Comparison of ENCODE assay signal across 8 mouse cellular contexts in genomic region chr4:106859476-106859875, GRCm38 (mm10). TPM values are rescaled to one million over a fixed set of nuclear protein-coding genes. Genes with fewer than 3 reads are reported as not detected.
A peak's percentile ranks its signal among the peaks of the same experiment; 100 is the strongest.
DNase-seq lines count a peak whose midpoint lies in the region; ATAC-seq lines count a peak whose summit lies in the region.
"Had no signal": no experiment of that assay in that cellular context is flagged by ENCODE, and none has a peak within 500 bp of the region (broad histone marks: within the 10 kb centered on the region; RNA-seq: fewer than 3 reads in every experiment).

No protein-coding gene starts in this region.

- peak; percentile 45 for DNase-seq in neural tube, embryonic 10.5 days (ENCODE audit: extremely low spot score, low spot score)
- DNase-seq in retina, embryonic 14.5 days (ENCODE audit: low spot score): no peak
- DNase-seq in right cerebral cortex, postnatal 14 days: no peak
- DNase-seq: left cerebral cortex, postnatal 4 days had no signal

- no peak for ATAC-seq in neural tube, embryonic 15.5 days (ENCODE audit: low FRiP score)
- no peak for ATAC-seq in embryonic facial prominence, embryonic 13.5 days (ENCODE audit: insufficient number of reproducible peaks, insufficient read depth, low FRiP score, low TSS enrichment, low read depth)
- ATAC-seq in limb, embryonic 12.5 days (ENCODE audit: insufficient number of reproducible peaks, insufficient read depth, low FRiP score, low TSS enrichment, low read depth): no peak
- ATAC-seq in forebrain, embryonic 16.5 days: no peak

- H3K9ac ChIP-seq in neural tube, embryonic 15.5 days (replicated peaks): no peak overlapping the region
- no peak overlapping the region for H3K9ac ChIP-seq in embryonic facial prominence, embryonic 13.5 days
- H3K9ac ChIP-seq in limb, embryonic 12.5 days (replicated peaks): no peak overlapping the region
- H3K9ac ChIP-seq in forebrain, embryonic 16.5 days (replicated peaks; ENCODE audit: low read depth, low read length): no peak overlapping the region

- no peak overlapping the region for H3K4me2 ChIP-seq in neural tube, embryonic 15.5 days
- H3K4me2 ChIP-seq in embryonic facial prominence, embryonic 13.5 days: no peak overlapping the region
- H3K4me2 ChIP-seq in limb, embryonic 12.5 days: no peak overlapping the region
- no peak overlapping the region for H3K4me2 ChIP-seq in forebrain, embryonic 16.5 days (ENCODE audit: low read length)

- H3K36me3 ChIP-seq in neural tube, embryonic 15.5 days: no peaks in the 10 kb centered on the region
- H3K36me3 ChIP-seq in embryonic facial prominence, embryonic 13.5 days: no peaks in the 10 kb centered on the region
- H3K36me3 ChIP-seq in limb, embryonic 12.5 days: no peaks in the 10 kb centered on the region
- H3K36me3 ChIP-seq in forebrain, embryonic 16.5 days (ENCODE audit: control insufficient read depth, insufficient read depth): no peaks in the 10 kb centered on the region

- H3K4me1 ChIP-seq in neural tube, embryonic 15.5 days: peaks cover 22% of the 10 kb centered on the region
- H3K4me1 ChIP-seq in embryonic facial prominence, embryonic 13.5 days: peaks cover 69% of the 10 kb centered on the region
- peaks cover 77% of the 10 kb centered on the region for H3K4me1 ChIP-seq in limb, embryonic 12.5 days (replicated peaks)
- H3K4me1 ChIP-seq in forebrain, embryonic 16.5 days (replicated peaks; ENCODE audit: control insufficient read depth, insufficient read depth, low read length): peaks cover 16% of the 10 kb centered on the region

- no peak overlapping the region for H3K27ac ChIP-seq in neural tube, embryonic 15.5 days (replicated peaks)
- peak overlapping the region; percentile 71 for H3K27ac ChIP-seq in embryonic facial prominence, embryonic 13.5 days
- H3K27ac ChIP-seq in limb, embryonic 12.5 days: peak overlapping the region; percentile 64
- H3K27ac ChIP-seq in forebrain, embryonic 16.5 days (ENCODE audit: low read length): no peak overlapping the region

- H3K9me3 ChIP-seq in neural tube, embryonic 15.5 days (replicated peaks): no peaks in the 10 kb centered on the region
- peaks cover 2% of the 10 kb centered on the region; the same call in 1 of the 2 replicates for H3K9me3 ChIP-seq in embryonic facial prominence, embryonic 13.5 days
- H3K9me3 ChIP-seq in limb, embryonic 12.5 days: 0 out of 2 replicates have a peak, but pooled peaks cover 4% of the 10 kb centered on the region
- H3K9me3 ChIP-seq in forebrain, embryonic 16.5 days (ENCODE audit: control insufficient read depth, low read length): no peaks in the 10 kb centered on the region

- no peaks in the 10 kb centered on the region for H3K27me3 ChIP-seq in neural tube, embryonic 15.5 days (replicated peaks)
- no peaks in the 10 kb centered on the region for H3K27me3 ChIP-seq in embryonic facial prominence, embryonic 13.5 days
- no peaks in the 10 kb centered on the region for H3K27me3 ChIP-seq in limb, embryonic 12.5 days
- no peaks in the 10 kb centered on the region; the same call in 1 of the 2 replicates for H3K27me3 ChIP-seq in forebrain, embryonic 16.5 days (replicated peaks; ENCODE audit: control insufficient read depth, insufficient read depth, low read length)

- no peak overlapping the region for H3K4me3 ChIP-seq in neural tube, embryonic 15.5 days (replicated peaks)
- H3K4me3 ChIP-seq in embryonic facial prominence, embryonic 13.5 days: no peak overlapping the region
- no peak overlapping the region for H3K4me3 ChIP-seq in limb, embryonic 12.5 days (replicated peaks)
- H3K4me3 ChIP-seq in forebrain, embryonic 16.5 days (replicated peaks; ENCODE audit: low read length): no peak overlapping the region

RNA-seq across cellular contexts. Expression of gene Ssbp3, which starts 51.0 kb away (rescaled TPM):
- 118 and 130 TPM in 2 replicates for polyA plus RNA-seq in neural tube, embryonic 15.5 days (2015; fragmentation: Nextera tagmentation; extraction: Ambion mirVana)
- 172 and 190 TPM in 2 replicates for polyA plus RNA-seq in embryonic facial prominence, embryonic 13.5 days (2015; fragmentation: Nextera tagmentation; extraction: Ambion mirVana)
- 278 and 295 TPM in 2 replicates for polyA plus RNA-seq in limb, embryonic 12.5 days (2016; fragmentation: Nextera tagmentation; extraction: Ambion mirVana)
- polyA plus RNA-seq in forebrain, embryonic 16.5 days (2015; fragmentation: Nextera tagmentation; extraction: Ambion mirVana): 163 and 167 TPM in 2 replicates

RNA-seq across cellular contexts. Expression of gene Acot11, which starts 54.7 kb away (rescaled TPM):
- polyA plus RNA-seq in neural tube, embryonic 15.5 days (2015; fragmentation: Nextera tagmentation; extraction: Ambion mirVana): 2.4 and 3.1 TPM in 2 replicates
- 2.1 and 3.0 TPM in 2 replicates for polyA plus RNA-seq in embryonic facial prominence, embryonic 13.5 days (2015; fragmentation: Nextera tagmentation; extraction: Ambion mirVana)
- polyA plus RNA-seq in limb, embryonic 12.5 days (2016; fragmentation: Nextera tagmentation; extraction: Ambion mirVana): 4.6 and 6.8 TPM in 2 replicates
- polyA plus RNA-seq in forebrain, embryonic 16.5 days (2015; fragmentation: Nextera tagmentation; extraction: Ambion mirVana): 1.1 and 1.5 TPM in 2 replicates

Comparison
In these comparisons a context has a peak if more than half of its experiments do, and no peak if none do; other contexts are left out.
1. H3K27ac ChIP-seq: peak in embryonic facial prominence, embryonic 13.5 days (single experiment) and limb, embryonic 12.5 days (single experiment); none in neural tube, embryonic 15.5 days (single experiment) and forebrain, embryonic 16.5 days (single experiment).